Mouse (Mus musculus): ENCODE measurements around the gene Rhbdd2.

- TF ChIP-seq GATA1 (IDR thresholded peaks at IDR 0.05; ENCODE audit: low read length) (no peak), TAL1 (IDR thresholded peaks at IDR 0.05; ENCODE audit: low read length) (no peak)
Measured at GRCm38 (mm10) chr5:135653209-135653608, 20.8 kb downstream of the Rhbdd2 start.

Data from erythroblast, embryonic 14.5 days (primary cell).